8 mouse cellular contexts compared by ENCODE assay signal in genomic region chr17:35232043-35232442, GRCm38 (mm10). TPM values are rescaled to one million over a fixed set of nuclear protein-coding genes. Genes with fewer than 3 reads are reported as not detected.
DNase-seq lines count a peak whose midpoint lies in the region; ATAC-seq and TF ChIP-seq lines count a peak whose summit lies in the region.

No protein-coding gene starts in this region.

- peak overlapping the region; percentile 20 for H3K4me3 ChIP-seq in bone marrow macrophage, adult 2 months (ENCODE audit: insufficient read depth, low read length)

- ATAC-seq in erythroblast, adult 5-6 weeks (replicated peaks; ENCODE audit: low FRiP score, poor library complexity, severe bottlenecking) = peak; percentile 64

- DNase-seq in CD8-positive naive resting alpha-beta T cell, adult 2 months (ENCODE audit: low read depth in 2 of 2, low spot score in 2 of 2) = peak; percentile 82 to 88
- peak; percentile 88 to 93 for DNase-seq in heart, postnatal 36 days
- DNase-seq in layer of hippocampus, adult 9-10 months (ENCODE audit: low spot score) = peak; percentile 89
- peak; percentile 94 for DNase-seq in lung, postnatal 14 days
- DNase-seq in retina, embryonic 14.5 days (ENCODE audit: low spot score) = peak; percentile 95
- peak; percentile 94 for DNase-seq in thymus, postnatal 4 days

- no peak for TF ChIP-seq POLR2A in bone marrow macrophage, adult 2 months (IDR thresholded peaks at IDR 0.05; ENCODE audit: borderline replicate concordance, low read depth, low read length)

- peak; percentile 97 for TF ChIP-seq CTCF in bone marrow macrophage, adult 2 months (IDR thresholded peaks at IDR 0.05; ENCODE audit: low read depth, low read length)

- peak overlapping the region; percentile 92 for H3K27ac ChIP-seq in bone marrow macrophage, adult 2 months (ENCODE audit: insufficient read depth, low read depth, low read length)

- intact Hi-C loops in heart, postnatal 36 days (cut with DNase I) = loop anchor here (1.0 kb wide), 1 partner anchor 54 kb away; no protein-coding TSS in a partner anchor

- peaks cover 31% of the 10 kb centered on the region for H3K4me1 ChIP-seq in bone marrow macrophage, adult 2 months (ENCODE audit: control insufficient read depth, insufficient read depth, low read length)

RNA-seq across cellular contexts. Expression of gene Atp6v1g2, which starts 1.4 kb away (rescaled TPM):
- polyA plus RNA-seq in bone marrow macrophage, adult 2 months (2012; ENCODE audit: insufficient read depth, insufficient read length, missing spikeins) = 11.2 and 15.1 TPM in 2 replicates
- 1.0 and 2.7 TPM in 2 replicates for total RNA-seq in erythroblast, adult 5-6 weeks (2015; ENCODE audit: low replicate concordance)
- 3.8 TPM in 1 of 2 replicates, not detected in the other for total RNA-seq in erythroblast, adult 5-6 weeks (2017; ENCODE audit: low replicate concordance)
- total RNA-seq in heart, postnatal 36 days (2021) = 1 to 10 TPM; 2.0 to 2.6 TPM

RNA-seq across cellular contexts. Expression of gene Nfkbil1, which starts 3.5 kb away (rescaled TPM):
- 15.5 and 15.7 TPM in 2 replicates for polyA plus RNA-seq in bone marrow macrophage, adult 2 months (2012; ENCODE audit: insufficient read depth, insufficient read length, missing spikeins)
- total RNA-seq in erythroblast, adult 5-6 weeks (2015; ENCODE audit: low replicate concordance) = 0.58 and 1.0 TPM in 2 replicates
- 2.2 TPM in 1 of 2 replicates, not detected in the other for total RNA-seq in erythroblast, adult 5-6 weeks (2017; ENCODE audit: low replicate concordance)
- 1 to 10 TPM; 8.0 to 8.5 TPM for total RNA-seq in heart, postnatal 36 days (2021)

RNA-seq across cellular contexts. Expression of gene Ddx39b, which starts 9.5 kb away (rescaled TPM):
- polyA plus RNA-seq in bone marrow macrophage, adult 2 months (2012; ENCODE audit: insufficient read depth, insufficient read length, missing spikeins) = 164 and 169 TPM in 2 replicates
- 65.7 and 80.5 TPM in 2 replicates for total RNA-seq in erythroblast, adult 5-6 weeks (2015; ENCODE audit: low replicate concordance)
- total RNA-seq in erythroblast, adult 5-6 weeks (2017; ENCODE audit: low replicate concordance) = 48.1 and 50.2 TPM in 2 replicates
- total RNA-seq in heart, postnatal 36 days (2021) = 10 to 100 TPM; 83.3 to 97.3 TPM

RNA-seq across cellular contexts. Expression of gene Gm16181, which starts 11.4 kb away (rescaled TPM):
- polyA plus RNA-seq in bone marrow macrophage, adult 2 months (2012; ENCODE audit: insufficient read depth, insufficient read length, missing spikeins) = not detected in 2 replicates
- total RNA-seq in erythroblast, adult 5-6 weeks (2015; ENCODE audit: low replicate concordance) = not detected in 2 replicates
- not detected in 2 replicates for total RNA-seq in erythroblast, adult 5-6 weeks (2017; ENCODE audit: low replicate concordance)
- not detected for total RNA-seq in heart, postnatal 36 days (2021)

RNA-seq across cellular contexts. Expression of gene Lta, which starts 26.9 kb away (rescaled TPM):
- polyA plus RNA-seq in bone marrow macrophage, adult 2 months (2012; ENCODE audit: insufficient read depth, insufficient read length, missing spikeins) = not detected in 2 replicates
- not detected in 2 replicates for total RNA-seq in erythroblast, adult 5-6 weeks (2015; ENCODE audit: low replicate concordance)
- total RNA-seq in erythroblast, adult 5-6 weeks (2017; ENCODE audit: low replicate concordance) = not detected in 2 replicates
- under 1 TPM in 1 of 2 experiments, not detected in 1; 0.19 TPM for total RNA-seq in heart, postnatal 36 days (2021)

Comparison
In these comparisons a context has a peak if more than half of its experiments do, and no peak if none do; other contexts are left out.
1. Peak in every context shown above with its lines: DNase-seq, ATAC-seq, H3K4me3 ChIP-seq and H3K27ac ChIP-seq.